Mouse (Mus musculus) MEL-GATA-1-ER (cell line): ENCODE measurements around the gene Slc25a22.
A peak's percentile ranks its signal among the peaks of the same experiment; 100 is the strongest.
"Not testable (repeated sequence)": the region's sequence is repeated elsewhere in the genome, so short reads cannot be mapped to it uniquely, and the experiment has no call there.

Experiments used
- DNase-seq: peaks from one replicate; pipeline ENCODE4 v3.0.0-alpha.2; 2012; ENCODE audit warnings: low read depth; ENCODE audit errors: extremely low read depth

The Slc25a22 gene

GRCm38 (mm10) chr7:141413809-141414584 is 23.7 kb downstream of the Slc25a22 start, which contains the start of gene Gatd1:
Gene Gatd1, minus strand, starts transcription at chr7:141414136.
- peak; percentile 80 for DNase-seq

- no peak for DNase-seq
Measured at GRCm38 (mm10) chr7:141413331-141413730, 24.4 kb downstream of the Slc25a22 start.

- no peak for DNase-seq
Measured at GRCm38 (mm10) chr7:141411667-141412066, 26.0 kb downstream of the Slc25a22 start.

- DNase-seq: no peak
Measured at GRCm38 (mm10) chr7:141410631-141411030, 27.1 kb downstream of the Slc25a22 start.

GRCm38 (mm10) chr7:141408833-141409232 is 28.9 kb downstream of the Slc25a22 start:
- DNase-seq: no peak

- DNase-seq: not testable (repeated sequence)
Measured at GRCm38 (mm10) chr7:141407670-141408069, 30.0 kb downstream of the Slc25a22 start.

- no peak for DNase-seq
Measured at GRCm38 (mm10) chr7:141405466-141405865, 32.2 kb downstream of the Slc25a22 start.

- DNase-seq: no peak
Measured at GRCm38 (mm10) chr7:141403305-141403704, 34.4 kb downstream of the Slc25a22 start.

GRCm38 (mm10) chr7:141395348-141395747 is 42.3 kb downstream of the Slc25a22 start:
- DNase-seq: no peak

- DNase-seq: no peak
Measured at GRCm38 (mm10) chr7:141394771-141395170, 42.9 kb downstream of the Slc25a22 start.

- DNase-seq: peak; percentile 82
Measured at GRCm38 (mm10) chr7:141394158-141394557, 43.5 kb downstream of the Slc25a22 start.

GRCm38 (mm10) chr7:141392552-141393222 is 45.0 kb downstream of the Slc25a22 start:
- DNase-seq: peak; percentile 90

- peak; percentile 93 for DNase-seq
Measured at GRCm38 (mm10) chr7:141391625-141392551, 45.8 kb downstream of the Slc25a22 start, which contains the start of gene Taldo1. Gene Taldo1, plus strand, starts transcription at chr7:141392199.

GRCm38 (mm10) chr7:141390326-141391259 is 47.1 kb downstream of the Slc25a22 start:
- no peak for DNase-seq

- no peak for DNase-seq
Measured at GRCm38 (mm10) chr7:141388487-141389109, 49.1 kb downstream of the Slc25a22 start.

- DNase-seq: peak; percentile 62
Measured at GRCm38 (mm10) chr7:141387807-141388486, 49.7 kb downstream of the Slc25a22 start.

- DNase-seq: no peak
Measured at GRCm38 (mm10) chr7:141381068-141381835, 56.4 kb downstream of the Slc25a22 start.
